ENCODE assay signal across 9 mouse cellular contexts in genomic region chr1:120602876-120603655, GRCm38 (mm10). TPM values are rescaled to one million over a fixed set of nuclear protein-coding genes. Genes with fewer than 3 reads are reported as not detected.
DNase-seq lines count a peak whose midpoint lies in the region; ATAC-seq and TF ChIP-seq lines count a peak whose summit lies in the region.
"Had no signal": no experiment of that assay in that cellular context is flagged by ENCODE, and none has a peak within 500 bp of the region (broad histone marks: within the 10 kb centered on the region; RNA-seq: fewer than 3 reads in every experiment).

No protein-coding gene starts in this region.

- H3K27ac ChIP-seq in ES-Bruce4 (ENCODE audit: insufficient read depth, low read length): no peak overlapping the region
- H3K27ac ChIP-seq in embryonic facial prominence, embryonic 11.5 days (replicated peaks; ENCODE audit: low read depth, low read length): no peak overlapping the region
- no peak overlapping the region for H3K27ac ChIP-seq in intestine, embryonic 15.5 days
- H3K27ac ChIP-seq in midbrain, embryonic 15.5 days: peak overlapping the region; percentile 86

- no peaks in the 10 kb centered on the region for H3K36me3 ChIP-seq in ES-Bruce4 (ENCODE audit: control insufficient read depth, insufficient read depth, low read length, poor library complexity, severe bottlenecking)
- H3K36me3 ChIP-seq in embryonic facial prominence, embryonic 11.5 days (replicated peaks; ENCODE audit: control insufficient read depth, insufficient read depth, low read depth, low read length): no peaks in the 10 kb centered on the region
- H3K36me3 ChIP-seq in intestine, embryonic 15.5 days: no peaks in the 10 kb centered on the region
- no peaks in the 10 kb centered on the region for H3K36me3 ChIP-seq in midbrain, embryonic 15.5 days (replicated peaks)

- H3K9ac ChIP-seq in ES-Bruce4 (ENCODE audit: low read depth, poor library complexity, severe bottlenecking): peak overlapping the region; percentile 24
- peak overlapping the region; percentile 37; the same call in 1 of the 2 replicates for H3K9ac ChIP-seq in embryonic facial prominence, embryonic 11.5 days (replicated peaks; ENCODE audit: low read length)
- peak overlapping the region; percentile 13 for H3K9ac ChIP-seq in intestine, embryonic 15.5 days
- H3K9ac ChIP-seq in midbrain, embryonic 15.5 days: peak overlapping the region; percentile 65

- under 1% methylated on average over 61 of the region's 83 CpGs for WGBS in embryonic facial prominence, embryonic 11.5 days
- 1% methylated on average over 83 of the region's 83 CpGs for WGBS in intestine, embryonic 15.5 days
- under 1% methylated on average over 78 of the region's 83 CpGs for WGBS in midbrain, embryonic 15.5 days

- H3K4me2 ChIP-seq in embryonic facial prominence, embryonic 11.5 days (ENCODE audit: low read depth, low read length): peak overlapping the region; percentile 74
- H3K4me2 ChIP-seq in intestine, embryonic 15.5 days (replicated peaks): peak overlapping the region; percentile 77
- H3K4me2 ChIP-seq in midbrain, embryonic 15.5 days: peak overlapping the region; percentile 67

- peak overlapping the region; percentile 45 for H3K4me3 ChIP-seq in ES-Bruce4 (ENCODE audit: low read depth, low read length)
- peak overlapping the region; percentile 32 for H3K4me3 ChIP-seq in embryonic facial prominence, embryonic 11.5 days (ENCODE audit: low read depth, low read length)
- H3K4me3 ChIP-seq in intestine, embryonic 15.5 days (replicated peaks): peak overlapping the region; percentile 36
- peak overlapping the region; percentile 49 for H3K4me3 ChIP-seq in midbrain, embryonic 15.5 days

- H3K27me3 ChIP-seq in ES-Bruce4 (ENCODE audit: control insufficient read depth, insufficient read depth, low read length, poor library complexity, severe bottlenecking): peaks cover 52% of the 10 kb centered on the region
- peaks cover 62% of the 10 kb centered on the region for H3K27me3 ChIP-seq in embryonic facial prominence, embryonic 11.5 days (ENCODE audit: control insufficient read depth, insufficient read depth, low read length)
- H3K27me3 ChIP-seq in intestine, embryonic 15.5 days (replicated peaks): peaks cover 91% of the 10 kb centered on the region
- peaks cover 49% of the 10 kb centered on the region for H3K27me3 ChIP-seq in midbrain, embryonic 15.5 days (replicated peaks)

- no peak for TF ChIP-seq EP300 in ES-Bruce4 (IDR thresholded peaks at IDR 0.05; ENCODE audit: insufficient read depth, low read depth, low read length)

- TF ChIP-seq POLR2A in ES-Bruce4 (IDR thresholded peaks at IDR 0.05; ENCODE audit: insufficient read depth, low read length): no peak

- peak; percentile 49 for DNase-seq in gastrocnemius, postnatal 14 days
- DNase-seq in gastrocnemius, postnatal 25 days: no peak
- peak; percentile 38 for DNase-seq in embryonic facial prominence, embryonic 11.5 days (ENCODE audit: low spot score)
- no peak for DNase-seq in layer of hippocampus, postnatal 25 days (ENCODE audit: extremely low spot score in 1 of 2, low spot score in 1 of 2)

- H3K4me1 ChIP-seq in ES-Bruce4 (ENCODE audit: control insufficient read depth, insufficient read depth, low read length): no peaks in the 10 kb centered on the region
- peaks cover 5% of the 10 kb centered on the region; the same call in 1 of the 2 replicates for H3K4me1 ChIP-seq in embryonic facial prominence, embryonic 11.5 days (ENCODE audit: control insufficient read depth, insufficient read depth, low read length)
- peaks cover 16% of the 10 kb centered on the region for H3K4me1 ChIP-seq in intestine, embryonic 15.5 days (replicated peaks)
- peaks cover 31% of the 10 kb centered on the region for H3K4me1 ChIP-seq in midbrain, embryonic 15.5 days

- no peak; the same call in 1 of the 2 replicates for ATAC-seq in embryonic facial prominence, embryonic 11.5 days (replicated peaks; ENCODE audit: insufficient number of reproducible peaks, low FRiP score, low TSS enrichment, low read depth)
- peak; percentile 52 for ATAC-seq in intestine, embryonic 15.5 days
- ATAC-seq in midbrain, embryonic 15.5 days (replicated peaks): 0 out of 2 replicates have a peak, but pooled peaks have one; percentile 15
- no peak for ATAC-seq in activated CD4-positive, CD25-positive, alpha-beta regulatory T cell, adult 4 months
- ATAC-seq: Patski had no signal

- intact Hi-C loops in gastrocnemius, postnatal 14 days (cut with DNase I; ENCODE audit: low total_unique reads): no loop called here

- no peak for TF ChIP-seq CTCF in ES-Bruce4 (IDR thresholded peaks at IDR 0.05; ENCODE audit: low read depth, low read length)

- H3K9me3 ChIP-seq in ES-Bruce4 (replicated peaks; ENCODE audit: control insufficient read depth, insufficient read depth, low read length, poor library complexity, severe bottlenecking): no peaks in the 10 kb centered on the region
- H3K9me3 ChIP-seq in embryonic facial prominence, embryonic 11.5 days (replicated peaks; ENCODE audit: control insufficient read depth, low read length): no peaks in the 10 kb centered on the region
- H3K9me3 ChIP-seq in intestine, embryonic 15.5 days: no peaks in the 10 kb centered on the region
- H3K9me3 ChIP-seq in midbrain, embryonic 15.5 days: no peaks in the 10 kb centered on the region

RNA-seq across cellular contexts. Expression of gene En1, which starts 0.8 kb away (rescaled TPM):
- 1 to 10 TPM; 5.5 to 9.9 TPM for total RNA-seq in gastrocnemius, postnatal 14 days (2021)
- 1 to 10 TPM in 1 of 2 experiments, under 1 TPM in 1; 0.43 to 6.9 TPM for total RNA-seq in gastrocnemius, postnatal 25 days (2021)
- polyA plus RNA-seq in ES-Bruce4 (2011; ENCODE audit: insufficient read depth, insufficient read length, low read depth, missing spikeins): 0.61 TPM in 1 of 2 replicates, not detected in the other
- polyA plus RNA-seq in embryonic facial prominence, embryonic 11.5 days (2014; fragmentation: Nextera tagmentation; extraction: Ambion mirVana): 1.0 and 1.4 TPM in 2 replicates
- polyA plus RNA-seq in intestine, embryonic 15.5 days (2015; fragmentation: Nextera tagmentation; extraction: Ambion mirVana): not detected in 2 replicates
- polyA plus RNA-seq in midbrain, embryonic 15.5 days (2015; fragmentation: Nextera tagmentation; extraction: Ambion mirVana): 9.3 and 12.5 TPM in 2 replicates
- polyA plus RNA-seq in activated CD4-positive, CD25-positive, alpha-beta regulatory T cell, adult 4 months (2017; shearing (Covaris generic)): not detected
- under 1 TPM in 1 of 2 experiments, not detected in 1; 0.14 TPM for total RNA-seq in layer of hippocampus, postnatal 25 days (2021)
- polyA plus RNA-seq: Patski had no signal

Comparison
In these comparisons a context has a peak if more than half of its experiments do, and no peak if none do; other contexts are left out.
1. DNase-seq: peak in gastrocnemius, postnatal 14 days (single experiment) and embryonic facial prominence, embryonic 11.5 days (single experiment); none in gastrocnemius, postnatal 25 days (single experiment) and layer of hippocampus, postnatal 25 days (0 of 2).
2. H3K9ac ChIP-seq: peak in every context shown above with its lines; median percentile 65 in midbrain, embryonic 15.5 days; 37 in embryonic facial prominence, embryonic 11.5 days; 24 in ES-Bruce4; 13 in intestine, embryonic 15.5 days.
3. ATAC-seq: peak in intestine, embryonic 15.5 days (single experiment) and midbrain, embryonic 15.5 days (single experiment); none in embryonic facial prominence, embryonic 11.5 days (single experiment) and activated CD4-positive, CD25-positive, alpha-beta regulatory T cell, adult 4 months (single experiment).
4. Peak in every context shown above with its lines, with median percentiles within 50 percentile points of each other: H3K4me3 ChIP-seq and H3K4me2 ChIP-seq.